Mouse (Mus musculus) spleen, postnatal 36 days (tissue): ENCODE measurements around the gene Serbp1.
"Not testable (repeated sequence)": the region's sequence is repeated elsewhere in the genome, so short reads cannot be mapped to it uniquely, and the experiment has no call there.

ENCODE experiments used
- DNase-seq, 2 experiments: peaks; one replicate each; pipeline ENCODE4 v3.0.0; 2022; ENCODE audit warnings: low spot score in 2 of 2, mixed read lengths in 1 of 2

Gene Serbp1

GRCm38 (mm10) chr6:67237977-67238376, at the start of gene Serbp1:
Serbp1 (plus strand) TSS chr6:67238176.
- DNase-seq = no peak

GRCm38 (mm10) chr6:67193591-67193990, 44.4 kb upstream of the Serbp1 start:
- DNase-seq = no peak

GRCm38 (mm10) chr6:67194606-67195005, 43.4 kb upstream of the Serbp1 start:
- DNase-seq = no peak

GRCm38 (mm10) chr6:67195148-67195611, 42.8 kb upstream of the Serbp1 start:
- DNase-seq = no peak

GRCm38 (mm10) chr6:67196821-67197220, 41.2 kb upstream of the Serbp1 start:
- no peak for DNase-seq

- DNase-seq = no peak
Measured at GRCm38 (mm10) chr6:67198085-67198484, 39.9 kb upstream of the Serbp1 start.

- DNase-seq = no peak
Measured at GRCm38 (mm10) chr6:67200715-67201322, 37.2 kb upstream of the Serbp1 start.

GRCm38 (mm10) chr6:67205081-67206037, 32.6 kb upstream of the Serbp1 start:
- DNase-seq = no peak

- DNase-seq = no peak
Measured at GRCm38 (mm10) chr6:67212362-67212761, 25.6 kb upstream of the Serbp1 start.

- no peak for DNase-seq
Measured at GRCm38 (mm10) chr6:67213429-67214098, 24.4 kb upstream of the Serbp1 start.

GRCm38 (mm10) chr6:67217402-67217801, 20.6 kb upstream of the Serbp1 start:
- DNase-seq = no peak

GRCm38 (mm10) chr6:67217846-67218245, 20.1 kb upstream of the Serbp1 start:
- no peak for DNase-seq

GRCm38 (mm10) chr6:67218566-67218965, 19.4 kb upstream of the Serbp1 start:
- DNase-seq = no peak

GRCm38 (mm10) chr6:67219931-67220330, 18.0 kb upstream of the Serbp1 start:
- not testable (repeated sequence) for DNase-seq

- no peak for DNase-seq
Measured at GRCm38 (mm10) chr6:67220731-67221130, 17.2 kb upstream of the Serbp1 start.

GRCm38 (mm10) chr6:67223082-67223481, 14.9 kb upstream of the Serbp1 start:
- no peak for DNase-seq

GRCm38 (mm10) chr6:67223499-67223898, 14.5 kb upstream of the Serbp1 start:
- no peak for DNase-seq

- no peak for DNase-seq
Measured at GRCm38 (mm10) chr6:67226286-67226685, 11.7 kb upstream of the Serbp1 start.

GRCm38 (mm10) chr6:67228459-67229107, 9.4 kb upstream of the Serbp1 start:
- no peak for DNase-seq

- DNase-seq = no peak
Measured at GRCm38 (mm10) chr6:67229521-67229920, 8.5 kb upstream of the Serbp1 start.

GRCm38 (mm10) chr6:67229922-67230518, 8.0 kb upstream of the Serbp1 start:
- DNase-seq = no peak
